Mouse (Mus musculus) yolk sac, embryonic 10.5 days (tissue): ENCODE measurements at regions not wholly inside any gene's neighbourhood (a gene's known extent, or its start where the extent isn't known, plus 50 kb on each side); places are given as distances from the start of the nearest gene placed in this dataset.
A peak's percentile ranks its signal among the peaks of the same experiment; 100 is the strongest.

Experiments
- DNase-seq: peaks from one replicate; pipeline ENCODE4 v3.0.0-alpha.2; 2017; ENCODE audit warnings: low spot score

GRCm38 (mm10) chr1:45575131-45575530, 72.0 kb upstream of the Col5a2 start:
- DNase-seq, result no peak

DNA sequence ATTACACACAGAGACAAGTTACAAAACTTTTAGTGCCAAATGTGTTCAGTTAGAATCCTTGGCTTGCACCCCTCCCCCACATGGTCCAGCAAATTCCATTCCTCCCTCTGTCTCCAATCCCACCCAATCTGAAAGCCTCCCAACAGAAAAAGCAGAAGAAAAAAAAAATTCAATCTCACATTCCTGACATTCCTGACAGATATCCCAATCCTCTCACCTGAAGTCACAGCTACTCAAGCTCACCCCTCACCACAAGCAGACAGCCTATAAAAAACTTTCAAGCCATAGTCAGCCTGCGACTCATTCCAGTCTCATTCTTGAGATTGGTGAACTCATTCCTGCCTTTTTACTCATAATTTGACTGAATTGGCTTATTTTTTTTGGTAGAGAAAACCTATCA, 77.4 kb upstream of the Col5a2 start:
- no peak for DNase-seq

DNA sequence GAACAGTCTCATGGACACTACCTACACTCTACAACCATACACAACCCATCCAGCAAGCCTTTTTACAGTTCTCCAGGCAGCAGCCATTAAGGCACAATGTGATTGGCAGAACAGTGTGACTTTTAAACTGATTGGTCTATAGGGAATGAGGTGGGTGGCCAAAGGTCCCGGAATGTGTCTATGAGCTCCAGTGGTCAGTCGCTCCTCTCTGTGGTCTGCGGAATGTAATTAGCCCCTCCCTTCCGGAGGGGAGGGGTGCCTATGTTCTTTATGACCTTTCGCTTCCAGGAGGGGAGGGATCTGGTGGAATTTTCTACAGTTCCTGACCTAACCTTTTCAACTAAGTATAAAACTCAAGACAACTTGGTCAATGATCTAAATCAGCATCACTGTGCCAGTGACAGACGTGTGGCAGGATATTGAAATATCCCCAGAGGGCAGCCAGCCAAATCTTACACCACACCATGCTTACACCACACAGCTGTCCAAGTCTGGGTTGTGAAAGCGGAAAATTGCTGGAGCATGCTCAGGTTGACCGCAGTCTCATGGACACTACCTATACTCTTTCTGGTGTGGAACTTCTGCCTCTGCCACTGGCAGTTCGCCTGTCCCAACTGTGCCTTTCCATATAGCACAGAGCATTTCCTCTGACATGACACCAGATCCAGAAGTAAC, 84.4 kb upstream of the Col5a2 start:
- DNase-seq, result no peak

GRCm38 (mm10) chr1:45597316-45597715, 94.2 kb upstream of the Col5a2 start:
- DNase-seq, result no peak

- no peak for DNase-seq
These were observed 96.3 kb upstream of the Col5a2 start for GRCm38 (mm10) chr1:45599421-45599820.

GRCm38 (mm10) chr1:45600011-45600410, 96.9 kb upstream of the Col5a2 start:
- no peak for DNase-seq

DNA sequence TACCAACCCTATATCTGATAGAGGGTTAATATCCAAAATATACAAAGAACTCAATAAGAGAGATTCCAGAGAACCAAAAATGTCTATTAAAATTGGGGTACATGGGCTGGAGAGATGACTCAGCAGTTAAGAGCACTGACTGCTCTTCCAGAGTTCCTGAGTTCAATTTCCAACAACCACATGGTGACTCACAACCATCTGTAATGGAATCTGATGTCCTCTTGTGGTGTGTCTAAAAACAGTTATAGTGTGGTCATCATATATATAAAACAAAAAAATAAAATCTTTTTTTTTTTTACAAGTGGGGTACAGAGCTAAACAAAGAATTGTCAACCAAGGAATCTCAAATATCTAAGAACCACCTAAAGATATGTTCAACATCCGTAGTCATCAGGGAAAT, 102.5 kb upstream of the Col5a2 start:
- no peak for DNase-seq

DNA sequence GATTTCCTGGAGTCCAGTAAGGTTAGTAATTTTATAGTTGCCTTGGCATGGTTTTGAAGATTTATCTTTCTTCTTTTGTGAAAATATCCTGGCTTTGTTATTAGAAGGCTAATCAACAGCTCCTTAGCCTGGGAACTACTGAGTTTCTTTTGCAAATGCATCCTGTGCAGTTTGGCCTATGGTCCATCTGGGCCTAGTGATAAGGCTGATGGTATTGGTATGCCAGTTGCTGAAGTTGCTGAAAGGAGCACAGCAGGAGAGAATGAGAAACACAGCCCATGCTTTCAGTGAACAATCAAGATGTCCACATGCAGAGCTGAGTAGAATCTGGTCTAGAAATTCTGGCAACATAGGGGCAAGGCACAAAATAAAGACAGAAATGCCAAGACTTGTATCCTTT, 105.2 kb upstream of the Col5a2 start:
- no peak for DNase-seq

DNA sequence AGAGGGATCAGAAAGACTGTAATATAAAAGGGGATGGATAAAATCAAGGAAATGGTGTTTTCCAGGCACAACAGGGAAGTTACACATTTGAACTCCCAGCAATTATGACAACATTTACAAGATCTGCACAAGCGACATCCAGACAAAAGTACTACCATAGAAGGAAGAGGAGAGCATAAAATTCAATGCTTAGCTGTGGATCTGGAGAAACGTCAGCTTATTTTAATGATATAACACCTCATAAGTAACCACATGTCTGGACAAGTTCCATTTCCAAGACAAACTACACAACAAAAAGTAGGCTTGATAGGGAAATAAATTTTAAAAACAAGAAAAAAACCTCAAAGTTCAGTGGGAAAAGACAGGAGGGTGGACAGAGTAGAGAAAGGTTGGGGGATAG, 115.9 kb upstream of the Col5a2 start:
- DNase-seq, result no peak

GRCm38 (mm10) chr1:45625921-45626320, 122.8 kb upstream of the Col5a2 start:
- no peak for DNase-seq

DNA sequence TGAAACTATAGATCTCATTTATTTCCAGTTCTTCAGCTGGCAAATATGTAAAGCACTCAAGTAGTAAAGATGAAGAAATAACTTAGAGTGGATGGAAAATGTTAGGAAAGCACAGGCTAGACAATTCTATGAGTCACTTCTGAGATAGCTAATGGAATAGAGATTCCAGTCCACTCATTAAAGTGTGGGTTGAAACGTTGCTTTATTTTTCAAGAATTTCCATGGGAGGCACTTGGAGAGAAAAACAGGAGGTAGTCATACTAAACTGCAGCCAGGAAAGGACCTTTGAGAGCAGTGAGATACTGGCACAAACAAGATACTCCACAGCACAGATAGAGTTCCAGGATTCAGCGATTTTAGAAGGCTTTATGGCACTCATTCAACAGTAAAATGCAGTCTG, 123.7 kb upstream of the Col5a2 start:
- no peak for DNase-seq

DNA sequence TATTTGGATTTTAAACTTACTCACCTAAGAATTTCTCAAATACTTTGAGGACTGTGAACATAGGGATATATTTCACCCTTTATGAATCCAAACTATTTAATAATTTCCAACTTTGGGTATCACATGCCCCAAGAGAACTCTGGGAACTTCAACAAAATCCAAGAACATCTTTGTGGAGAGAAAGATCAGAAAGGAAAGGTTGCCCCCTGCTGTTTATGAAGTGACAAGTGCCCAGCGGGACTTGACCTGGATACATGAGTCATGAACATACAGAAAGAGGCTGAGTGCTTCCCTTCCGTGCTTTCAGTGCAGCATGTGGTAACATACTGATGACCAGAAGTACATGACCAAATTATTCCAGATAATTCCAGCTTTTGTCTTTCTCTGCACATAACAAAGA, 124.8 kb upstream of the Col5a2 start:
- peak; percentile 13 for DNase-seq

GRCm38 (mm10) chr1:45647301-45647700, 144.2 kb upstream of the Col5a2 start:
- DNase-seq, result no peak

DNA sequence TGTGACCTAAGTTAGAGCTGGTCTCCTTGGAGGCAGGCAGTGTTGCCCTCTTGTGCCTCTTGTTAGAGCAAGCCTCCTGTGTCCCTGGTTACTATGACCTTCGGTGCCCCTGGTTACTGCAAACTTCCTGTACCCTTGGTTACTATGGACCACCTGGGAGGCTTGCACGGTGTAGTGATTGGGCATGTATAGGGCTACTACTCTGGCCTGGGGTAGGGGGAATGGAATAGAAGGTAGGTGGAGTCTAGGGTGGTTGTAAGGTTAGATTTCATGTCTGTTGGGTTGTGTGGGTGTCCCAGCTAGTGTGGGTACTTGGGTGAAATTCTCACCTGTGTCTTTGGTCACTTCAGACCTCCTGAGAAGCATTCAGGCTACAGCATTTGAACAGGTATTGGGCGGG, 141.7 kb upstream of the Wdr75 start:
- DNase-seq, result no peak

DNA sequence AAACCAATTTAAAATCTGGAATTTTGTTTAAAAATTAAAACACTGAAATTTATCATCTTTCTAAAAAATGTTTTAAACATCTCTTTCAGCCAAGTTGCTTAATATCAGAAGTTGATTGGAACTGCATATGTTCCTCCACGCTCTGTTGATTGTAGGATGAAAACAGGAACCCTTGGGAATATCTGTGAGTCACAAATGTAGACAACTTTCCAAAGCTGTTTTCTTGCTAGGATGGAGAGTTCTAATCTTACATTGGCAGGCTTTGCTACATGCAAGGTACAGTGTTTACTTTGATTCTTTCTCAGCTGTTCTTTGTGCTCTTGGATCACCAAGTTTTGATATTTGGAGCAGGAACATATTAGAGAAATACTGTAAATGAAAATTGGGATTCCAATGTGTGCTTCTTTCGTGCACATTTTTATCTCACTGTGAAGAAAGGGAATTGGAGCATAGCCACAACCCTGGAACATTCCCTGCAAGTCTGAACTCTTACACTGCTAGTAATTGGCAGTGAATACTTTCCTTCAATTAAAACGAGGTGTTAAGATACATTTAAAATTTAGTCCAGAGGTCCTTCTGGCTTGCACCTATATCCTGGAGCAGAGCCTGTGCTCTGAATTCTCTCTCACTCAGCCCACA, 131.0 kb upstream of the Wdr75 start:
- no peak for DNase-seq

- peak; percentile 64 for DNase-seq
These were observed 122.4 kb upstream of the Wdr75 start for GRCm38 (mm10) chr1:45672443-45673156.

DNA sequence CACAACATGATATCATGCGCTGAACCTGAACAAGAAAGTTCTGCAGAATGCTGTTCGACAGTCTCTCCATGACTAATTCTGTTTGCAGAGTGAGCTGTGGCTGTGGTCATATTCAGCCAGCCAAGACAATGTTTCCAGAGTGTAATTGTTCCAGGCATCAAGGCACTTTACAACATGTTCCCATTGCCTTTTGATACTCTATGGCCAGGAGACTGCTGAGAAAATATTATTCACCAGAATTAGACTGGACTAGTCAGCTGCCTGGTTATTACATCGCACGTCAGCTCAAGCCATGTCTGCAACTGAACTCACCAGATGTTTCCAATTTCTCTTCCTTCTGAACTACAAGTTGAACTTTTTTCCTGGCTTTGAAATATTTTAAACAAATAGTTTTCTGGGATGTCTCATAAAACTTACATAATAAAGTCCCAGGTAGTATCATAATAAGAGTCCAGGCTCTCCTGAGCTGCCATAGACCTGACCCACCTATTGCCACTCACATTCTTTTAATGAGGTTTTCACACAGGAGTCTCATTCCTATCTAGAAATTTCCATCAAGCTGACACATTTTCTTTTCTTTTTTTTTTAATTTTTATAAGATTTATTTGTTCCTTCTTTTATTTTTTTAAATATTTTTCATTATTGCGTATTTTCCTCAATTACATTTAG, 119.1 kb upstream of the Wdr75 start:
- no peak for DNase-seq

GRCm38 (mm10) chr1:45679964-45680709, 114.8 kb upstream of the Wdr75 start:
- no peak for DNase-seq

DNA sequence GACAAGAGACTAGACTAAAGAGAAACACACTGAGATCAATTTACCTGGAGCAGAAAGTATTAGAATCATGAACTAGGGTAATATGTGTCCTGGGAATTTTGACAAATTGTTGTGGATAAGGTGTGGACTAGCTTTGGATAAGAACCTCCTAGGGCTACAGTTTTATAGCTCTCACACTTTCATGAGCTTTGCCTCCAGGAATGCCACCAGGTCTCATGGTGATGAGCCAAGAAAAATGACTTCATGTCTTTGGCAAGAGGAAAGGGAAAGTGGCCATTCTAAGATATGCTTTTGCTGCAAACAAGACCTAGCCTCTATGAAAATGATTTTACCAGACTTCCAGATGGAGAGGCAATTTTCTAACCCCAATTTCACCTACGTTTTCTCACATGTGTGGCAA, 94.1 kb upstream of the Wdr75 start:
- no peak for DNase-seq

- no peak for DNase-seq
These were observed 93.5 kb upstream of the Wdr75 start for GRCm38 (mm10) chr1:45701516-45701915.

DNA sequence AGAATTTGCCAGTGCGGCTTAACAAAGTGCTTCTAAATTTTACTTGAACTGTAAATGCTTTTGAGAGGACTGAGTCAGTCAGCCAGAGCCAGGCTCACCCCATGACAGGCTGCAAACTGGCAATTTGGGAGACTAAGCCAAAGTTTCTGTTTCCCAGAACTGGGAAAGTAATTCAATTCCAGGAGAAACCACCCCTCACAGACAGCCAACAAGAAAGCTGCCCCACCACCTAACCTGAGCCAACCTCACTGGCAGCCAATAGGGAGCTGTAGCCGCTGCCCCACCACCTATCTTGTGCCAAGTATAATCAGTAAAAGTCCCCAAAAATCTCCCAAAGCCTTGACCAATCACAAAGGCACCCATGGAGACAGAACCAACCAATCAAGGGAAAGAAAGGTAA, 71.6 kb upstream of the Wdr75 start:
- DNase-seq, result no peak

DNA sequence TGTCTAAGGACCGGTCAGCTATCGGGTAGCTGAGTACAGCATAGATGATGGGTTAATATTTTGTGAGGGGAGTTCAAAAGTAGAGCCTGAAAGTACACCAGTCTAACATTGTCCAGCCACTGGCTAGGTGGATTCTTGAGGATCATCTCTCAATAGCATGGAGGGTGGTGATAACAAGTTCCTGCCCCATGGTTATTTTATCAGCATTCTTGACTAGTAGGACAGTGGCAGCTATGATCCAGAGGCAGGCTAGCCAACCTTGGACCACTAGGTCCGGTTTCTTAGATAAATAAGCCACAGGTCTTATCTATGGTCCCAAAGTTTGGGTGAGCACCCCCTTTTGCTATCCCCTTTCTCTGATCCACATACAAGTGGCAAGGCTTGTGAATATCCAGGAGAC, 62.0 kb upstream of the Wdr75 start:
- no peak for DNase-seq
